Mouse (Mus musculus): Measurements from ENCODE around the gene Rgs17. TPM values are rescaled to one million over a fixed set of nuclear protein-coding genes. Genes with fewer than 3 reads are reported as not detected.
A peak's percentile ranks its signal among the peaks of the same experiment; 100 is the strongest.

Gene Rgs17
- polyA plus RNA-seq, 1 experiment, result 0.71 TPM

- no peaks in the 10 kb centered on the region for H3K36me3 ChIP-seq (ENCODE audit: control insufficient read depth, insufficient read depth)
- no peaks in the 10 kb centered on the region for H3K79me2 ChIP-seq (ENCODE audit: control insufficient read depth, insufficient read depth)
- no peak overlapping the region for H3ac ChIP-seq (ENCODE audit: control insufficient read depth, insufficient read length, low read depth)
- no peaks in the 10 kb centered on the region for H3K27me3 ChIP-seq (ENCODE audit: control insufficient read depth, insufficient read depth, insufficient read length)
- TF ChIP-seq CTCF (IDR thresholded peaks at IDR 0.05; ENCODE audit: control insufficient read depth, insufficient read depth, insufficient read length) (no peak), USF1 (IDR thresholded peaks at IDR 0.05; ENCODE audit: low read depth) (no peak), MYOG (IDR thresholded peaks at IDR 0.05; ENCODE audit: control insufficient read depth, extremely low read depth, insufficient read length) (no peak), FOSL1 (IDR thresholded peaks at IDR 0.05; ENCODE audit: insufficient read depth, low read length, poor library complexity, severe bottlenecking) (peak; percentile 83), MAX (IDR thresholded peaks at IDR 0.05) (peak; percentile 52), CEBPB (IDR thresholded peaks at IDR 0.05; ENCODE audit: low read depth) (no peak), MYOD1 (IDR thresholded peaks at IDR 0.05; ENCODE audit: control insufficient read depth, insufficient read length, low read depth) (no peak)
- no peaks in the 10 kb centered on the region for H3K79me3 ChIP-seq (ENCODE audit: low read depth)
- H3K4me3 ChIP-seq (ENCODE audit: insufficient read depth, poor library complexity, severe bottlenecking), result no peak overlapping the region
These were observed 54.1 kb downstream of the Rgs17 start for GRCm38 (mm10) chr10:5867981-5868552.

- no peaks in the 10 kb centered on the region for H3K27me3 ChIP-seq (ENCODE audit: control insufficient read depth, insufficient read depth, insufficient read length)
- no peak overlapping the region for H3K4me3 ChIP-seq (ENCODE audit: insufficient read depth, poor library complexity, severe bottlenecking)
- no peak overlapping the region for H3ac ChIP-seq (ENCODE audit: control insufficient read depth, insufficient read length, low read depth)
- peaks cover 14% of the 10 kb centered on the region for H3K36me3 ChIP-seq (ENCODE audit: control insufficient read depth, insufficient read depth)
- H3K79me3 ChIP-seq (ENCODE audit: low read depth), result no peaks in the 10 kb centered on the region
- H3K79me2 ChIP-seq (ENCODE audit: control insufficient read depth, insufficient read depth), result no peaks in the 10 kb centered on the region
- TF ChIP-seq CEBPB (IDR thresholded peaks at IDR 0.05; ENCODE audit: low read depth) (no peak), MYOD1 (IDR thresholded peaks at IDR 0.05; ENCODE audit: control insufficient read depth, insufficient read length, low read depth) (no peak), MYOG (IDR thresholded peaks at IDR 0.05; ENCODE audit: control insufficient read depth, extremely low read depth, insufficient read length) (no peak), USF1 (IDR thresholded peaks at IDR 0.05; ENCODE audit: low read depth) (no peak), MAX (IDR thresholded peaks at IDR 0.05) (no peak), FOSL1 (IDR thresholded peaks at IDR 0.05; ENCODE audit: insufficient read depth, low read length, poor library complexity, severe bottlenecking) (no peak), CTCF (IDR thresholded peaks at IDR 0.05; ENCODE audit: control insufficient read depth, insufficient read depth, insufficient read length) (no peak)
These were observed 56.2 kb downstream of the Rgs17 start for GRCm38 (mm10) chr10:5865996-5866395.

- H3K36me3 ChIP-seq (ENCODE audit: control insufficient read depth, insufficient read depth), result peaks cover 20% of the 10 kb centered on the region
- no peak overlapping the region for H3K4me3 ChIP-seq (ENCODE audit: insufficient read depth, poor library complexity, severe bottlenecking)
- H3K79me2 ChIP-seq (ENCODE audit: control insufficient read depth, insufficient read depth), result no peaks in the 10 kb centered on the region
- no peaks in the 10 kb centered on the region for H3K79me3 ChIP-seq (ENCODE audit: low read depth)
- no peaks in the 10 kb centered on the region for H3K27me3 ChIP-seq (ENCODE audit: control insufficient read depth, insufficient read depth, insufficient read length)
- no peak for TF ChIP-seq CEBPB (IDR thresholded peaks at IDR 0.05; ENCODE audit: low read depth)
- no peak for TF ChIP-seq MYOG (IDR thresholded peaks at IDR 0.05; ENCODE audit: control insufficient read depth, extremely low read depth, insufficient read length)
- H3ac ChIP-seq (ENCODE audit: control insufficient read depth, insufficient read length, low read depth), result no peak overlapping the region
These were observed 59.5 kb downstream of the Rgs17 start for GRCm38 (mm10) chr10:5862669-5863068.

- Histone ChIP-seq H3ac (ENCODE audit: control insufficient read depth, insufficient read length, low read depth) (no peak overlapping the region), H3K36me3 (ENCODE audit: control insufficient read depth, insufficient read depth) (peaks cover 20% of the 10 kb centered on the region), H3K27me3 (ENCODE audit: control insufficient read depth, insufficient read depth, insufficient read length) (no peaks in the 10 kb centered on the region), H3K79me2 (ENCODE audit: control insufficient read depth, insufficient read depth) (no peaks in the 10 kb centered on the region), H3K4me3 (ENCODE audit: insufficient read depth, poor library complexity, severe bottlenecking) (no peak overlapping the region), H3K79me3 (ENCODE audit: low read depth) (no peaks in the 10 kb centered on the region)
- no peak for TF ChIP-seq MYOG (IDR thresholded peaks at IDR 0.05; ENCODE audit: control insufficient read depth, extremely low read depth, insufficient read length)
- TF ChIP-seq MAX (IDR thresholded peaks at IDR 0.05), result no peak
- no peak for TF ChIP-seq CTCF (IDR thresholded peaks at IDR 0.05; ENCODE audit: control insufficient read depth, insufficient read depth, insufficient read length)
- TF ChIP-seq FOSL1 (IDR thresholded peaks at IDR 0.05; ENCODE audit: insufficient read depth, low read length, poor library complexity, severe bottlenecking), result no peak
- no peak for TF ChIP-seq MYOD1 (IDR thresholded peaks at IDR 0.05; ENCODE audit: control insufficient read depth, insufficient read length, low read depth)
- TF ChIP-seq USF1 (IDR thresholded peaks at IDR 0.05; ENCODE audit: low read depth), result no peak
- TF ChIP-seq CEBPB (IDR thresholded peaks at IDR 0.05; ENCODE audit: low read depth), result no peak
These were observed 61.4 kb downstream of the Rgs17 start for GRCm38 (mm10) chr10:5860849-5861248.

GRCm38 (mm10) chr10:5859729-5860128 lies 62.5 kb downstream of the Rgs17 start:
- no peak overlapping the region for H3ac ChIP-seq (ENCODE audit: control insufficient read depth, insufficient read length, low read depth)
- H3K27me3 ChIP-seq (ENCODE audit: control insufficient read depth, insufficient read depth, insufficient read length), result no peaks in the 10 kb centered on the region
- peaks cover 20% of the 10 kb centered on the region for H3K36me3 ChIP-seq (ENCODE audit: control insufficient read depth, insufficient read depth)
- no peaks in the 10 kb centered on the region for H3K79me3 ChIP-seq (ENCODE audit: low read depth)
- TF ChIP-seq USF1 (IDR thresholded peaks at IDR 0.05; ENCODE audit: low read depth), result no peak
- TF ChIP-seq CTCF (IDR thresholded peaks at IDR 0.05; ENCODE audit: control insufficient read depth, insufficient read depth, insufficient read length), result no peak
- no peak for TF ChIP-seq MYOD1 (IDR thresholded peaks at IDR 0.05; ENCODE audit: control insufficient read depth, insufficient read length, low read depth)
- TF ChIP-seq MAX (IDR thresholded peaks at IDR 0.05), result no peak
- TF ChIP-seq MYOG (IDR thresholded peaks at IDR 0.05; ENCODE audit: control insufficient read depth, extremely low read depth, insufficient read length), result no peak
- TF ChIP-seq CEBPB (IDR thresholded peaks at IDR 0.05; ENCODE audit: low read depth), result no peak
- TF ChIP-seq FOSL1 (IDR thresholded peaks at IDR 0.05; ENCODE audit: insufficient read depth, low read length, poor library complexity, severe bottlenecking), result no peak
- no peak overlapping the region for H3K4me3 ChIP-seq (ENCODE audit: insufficient read depth, poor library complexity, severe bottlenecking)
- no peaks in the 10 kb centered on the region for H3K79me2 ChIP-seq (ENCODE audit: control insufficient read depth, insufficient read depth)

- no peaks in the 10 kb centered on the region for H3K79me3 ChIP-seq (ENCODE audit: low read depth)
- no peak overlapping the region for H3ac ChIP-seq (ENCODE audit: control insufficient read depth, insufficient read length, low read depth)
- no peaks in the 10 kb centered on the region for H3K79me2 ChIP-seq (ENCODE audit: control insufficient read depth, insufficient read depth)
- TF ChIP-seq MYOD1 (IDR thresholded peaks at IDR 0.05; ENCODE audit: control insufficient read depth, insufficient read length, low read depth) (no peak), MYOG (IDR thresholded peaks at IDR 0.05; ENCODE audit: control insufficient read depth, extremely low read depth, insufficient read length) (no peak)
- H3K27me3 ChIP-seq (ENCODE audit: control insufficient read depth, insufficient read depth, insufficient read length), result no peaks in the 10 kb centered on the region
- peaks cover 20% of the 10 kb centered on the region for H3K36me3 ChIP-seq (ENCODE audit: control insufficient read depth, insufficient read depth)
- no peak overlapping the region for H3K4me3 ChIP-seq (ENCODE audit: insufficient read depth, poor library complexity, severe bottlenecking)
These were observed 64.1 kb downstream of the Rgs17 start for GRCm38 (mm10) chr10:5857996-5858549.

Measured in C2C12 (cell line).